Mouse (Mus musculus) frontal cortex, adult 2 months (tissue): ENCODE measurements at regions not wholly inside any gene's neighbourhood (a gene's known extent, or its start where the extent isn't known, plus 50 kb on each side); places are given as distances from the start of the nearest gene placed in this dataset.
A peak's percentile ranks its signal among the peaks of the same experiment; 100 is the strongest.

ENCODE experiments used
- DNase-seq, 2 experiments: peaks; one replicate each; pipeline ENCODE4 v3.0.0; 2022; ENCODE audit warnings: low spot score in 1 of 2; ENCODE audit errors: extremely low spot score in 1 of 2

DNA sequence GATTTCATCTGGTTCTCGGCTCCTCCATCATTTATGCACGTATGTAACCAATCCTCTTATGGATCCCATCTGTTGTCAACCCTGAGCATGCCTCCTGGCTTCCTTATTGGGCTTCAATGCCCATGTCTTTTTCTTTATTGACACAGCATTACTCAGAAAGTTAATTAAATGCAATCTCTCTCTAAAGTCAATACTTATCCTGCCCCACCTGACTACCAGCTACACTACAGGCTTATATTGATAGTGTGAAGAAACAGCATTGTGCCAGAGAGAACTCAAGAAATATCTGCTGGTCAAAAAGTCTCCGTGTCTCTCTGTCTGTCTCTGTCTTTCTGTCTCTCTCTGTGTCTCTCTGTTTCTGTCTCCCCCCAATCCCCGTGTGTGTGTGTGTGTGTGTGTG, 194.7 kb upstream of the Rfx3 start:
- DNase-seq = no peak

DNA sequence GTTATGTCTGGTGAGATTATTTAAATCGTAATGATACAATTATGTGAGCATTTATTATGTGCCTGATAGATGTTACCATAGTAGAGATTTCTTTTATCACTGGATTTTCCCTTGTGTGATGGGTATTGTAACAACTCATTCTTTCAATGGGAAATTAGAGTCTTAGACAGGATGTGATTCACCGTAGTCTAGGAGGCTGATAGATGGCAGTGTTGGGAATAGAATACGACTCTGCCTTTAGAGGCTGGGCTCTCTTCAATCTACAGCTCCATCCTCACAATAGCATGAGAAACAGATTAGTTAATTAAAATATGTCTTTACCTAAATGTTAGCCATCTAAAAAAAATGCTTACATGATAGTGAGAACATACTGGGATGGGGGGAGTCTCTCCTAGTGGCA, 192.8 kb upstream of the Rfx3 start:
- no peak for DNase-seq

DNA sequence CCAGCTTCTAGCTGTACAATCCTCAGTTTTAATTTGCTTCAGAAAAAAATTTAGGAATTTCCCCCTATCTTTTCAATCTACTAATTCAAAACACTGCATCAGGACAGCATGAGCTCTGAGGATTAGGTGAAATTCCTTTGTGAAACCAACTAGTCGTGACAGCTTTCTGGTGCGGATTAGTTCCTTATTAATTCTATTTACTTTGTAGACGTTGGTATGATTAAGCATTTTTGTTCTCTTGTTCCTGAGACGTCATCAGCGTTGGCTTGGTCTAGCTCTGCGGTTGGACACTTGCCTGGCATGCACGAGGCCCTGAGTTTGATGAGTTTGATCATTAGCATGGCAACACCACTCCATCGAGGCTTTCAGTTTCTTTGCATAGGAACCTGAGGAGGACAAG, 188.4 kb upstream of the Rfx3 start:
- DNase-seq = no peak

DNA sequence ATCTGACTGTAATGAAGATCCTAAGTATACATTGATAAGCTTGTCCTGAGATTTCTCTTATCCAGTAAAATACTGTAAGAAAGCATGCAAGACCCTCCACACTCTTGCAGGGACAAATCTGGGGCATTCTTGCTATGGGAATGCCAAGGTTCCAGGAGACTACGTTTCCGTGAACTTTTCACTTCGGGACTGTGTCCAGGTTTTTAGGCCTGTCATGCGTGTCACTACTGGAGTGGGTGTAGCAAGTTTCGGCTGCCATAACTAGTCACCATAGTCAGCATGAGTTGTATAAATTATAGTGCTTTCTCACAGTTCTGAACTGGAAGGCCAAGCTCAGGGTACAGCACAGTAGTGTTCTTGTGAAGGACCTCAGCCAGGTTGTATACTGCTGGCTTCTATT, 185.9 kb upstream of the Rfx3 start:
- no peak for DNase-seq

DNA sequence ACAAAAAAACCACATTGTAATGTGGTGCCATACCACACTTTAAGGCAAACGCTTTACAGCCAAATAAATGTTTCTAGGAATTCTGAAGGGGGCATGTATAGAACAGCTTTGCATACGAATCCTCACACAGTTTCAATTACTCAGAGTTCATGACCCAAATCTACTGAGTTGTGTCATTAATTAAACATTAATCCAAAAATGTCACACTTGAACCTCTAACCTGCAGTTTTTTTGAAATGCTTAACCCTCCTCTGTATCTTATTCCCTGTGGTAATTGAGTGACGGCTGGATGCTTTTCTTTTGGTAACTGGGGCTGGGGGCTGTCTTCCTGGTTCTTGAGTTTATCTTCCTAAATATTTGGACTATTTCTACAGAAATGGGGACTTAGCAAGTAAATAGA, 181.3 kb upstream of the Rfx3 start:
- DNase-seq = no peak

DNA sequence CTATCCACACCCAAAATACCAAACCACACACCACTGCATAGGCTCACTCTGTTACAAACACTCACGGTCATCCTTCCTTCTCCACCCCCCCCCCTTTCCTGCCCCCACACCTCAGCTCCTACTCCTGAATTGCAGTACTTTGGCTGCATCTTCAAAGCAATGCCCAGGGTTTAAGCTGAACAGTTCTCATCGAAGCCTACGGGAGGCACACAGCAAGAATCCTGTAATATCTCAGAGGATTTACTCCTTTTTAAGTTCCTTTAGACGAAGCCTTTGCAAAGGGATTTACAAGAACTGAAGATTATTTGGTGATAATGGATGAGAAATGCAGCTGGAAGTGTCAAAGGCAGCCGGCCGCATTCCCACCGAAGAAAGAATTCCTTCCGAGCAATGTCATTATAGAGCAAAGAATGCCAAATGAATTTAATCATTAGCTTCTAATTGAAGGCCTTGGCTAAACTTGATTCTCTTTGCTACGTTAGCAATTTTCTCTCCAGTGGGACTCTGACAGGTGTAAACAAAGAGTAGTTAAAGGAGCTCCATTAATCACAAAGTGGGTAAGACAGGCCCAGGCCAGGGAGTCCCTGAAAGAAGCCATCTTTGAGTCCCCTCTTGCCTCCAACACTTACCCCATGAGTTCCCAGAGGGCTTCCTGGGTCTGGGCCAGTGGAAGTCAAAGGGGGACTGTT, 180.6 kb upstream of the Rfx3 start:
- DNase-seq = no peak

DNA sequence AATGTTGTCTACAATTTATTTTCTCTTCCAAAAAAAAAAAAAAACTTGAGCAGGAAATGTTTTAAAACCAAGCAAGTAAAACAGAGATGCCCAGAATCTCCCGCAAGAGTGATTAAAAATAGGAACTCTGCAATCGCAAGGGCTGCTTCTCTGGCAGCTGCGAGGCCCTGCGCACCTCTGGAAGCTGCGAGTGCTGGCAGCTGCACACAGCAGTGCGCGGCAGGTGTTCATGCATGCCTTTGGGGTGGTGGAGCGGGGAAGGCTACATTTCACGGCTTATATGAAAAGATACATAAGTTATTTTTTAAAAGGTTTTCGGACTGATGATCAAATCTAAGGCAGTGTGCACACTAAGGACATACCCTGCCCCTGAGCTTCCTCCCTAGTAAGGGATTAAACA, 179.3 kb upstream of the Rfx3 start:
- DNase-seq = no peak

DNA sequence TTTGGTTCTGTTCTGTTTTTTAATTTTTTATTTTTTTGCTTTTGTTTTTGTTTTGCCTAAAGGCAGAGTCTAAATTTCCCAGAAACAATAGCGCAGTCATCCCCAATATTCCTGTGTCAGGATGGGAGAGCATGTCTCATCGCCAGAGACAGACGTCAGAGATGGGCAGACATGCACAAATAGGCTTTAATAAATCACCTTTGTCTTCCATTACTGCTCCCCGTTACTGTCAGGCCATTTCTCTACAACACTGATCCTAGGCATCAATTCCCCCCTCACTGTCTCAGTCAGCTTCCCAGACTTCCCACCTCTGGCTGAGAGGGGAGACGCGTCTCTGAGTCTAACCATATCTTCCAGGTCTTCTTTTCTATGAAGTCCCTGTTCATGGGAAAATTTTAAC, 177.4 kb upstream of the Rfx3 start:
- DNase-seq = no peak

DNA sequence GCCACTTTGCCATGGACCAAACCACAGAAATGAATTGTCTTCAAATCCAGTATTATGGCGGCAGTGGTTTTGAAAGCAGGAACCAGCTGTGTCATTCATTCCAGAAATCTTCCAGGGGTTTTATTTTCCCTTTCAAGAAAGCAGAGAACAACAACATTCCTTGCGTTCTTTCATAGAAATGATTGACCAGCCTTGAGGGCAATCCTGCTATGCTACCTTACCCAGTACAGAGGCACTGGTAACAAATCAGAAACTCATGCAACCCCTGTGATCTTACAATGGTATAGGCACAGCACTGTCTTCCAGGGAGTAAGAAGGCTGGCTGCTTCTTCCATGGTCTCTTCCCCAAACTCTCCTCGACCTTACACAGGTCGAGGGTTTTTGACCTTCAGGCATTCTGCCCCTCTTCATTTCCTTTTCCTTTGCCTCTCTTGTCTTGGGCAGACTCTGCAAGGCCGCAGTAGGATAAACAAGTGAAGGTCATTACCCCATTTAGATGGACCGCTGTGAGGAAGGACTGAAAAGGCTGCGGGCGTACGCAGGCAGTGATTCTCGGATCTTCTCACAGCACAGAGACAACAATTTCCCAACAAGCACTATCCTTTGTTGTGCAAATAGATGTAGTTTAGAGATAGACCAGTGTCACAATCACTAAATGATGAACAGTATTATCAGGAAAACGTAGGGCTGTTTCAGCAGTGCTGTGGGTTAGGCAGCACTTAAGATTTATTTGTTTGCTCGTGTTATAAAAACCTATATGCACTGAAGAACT, 171.6 kb upstream of the Rfx3 start:
- no peak for DNase-seq

DNA sequence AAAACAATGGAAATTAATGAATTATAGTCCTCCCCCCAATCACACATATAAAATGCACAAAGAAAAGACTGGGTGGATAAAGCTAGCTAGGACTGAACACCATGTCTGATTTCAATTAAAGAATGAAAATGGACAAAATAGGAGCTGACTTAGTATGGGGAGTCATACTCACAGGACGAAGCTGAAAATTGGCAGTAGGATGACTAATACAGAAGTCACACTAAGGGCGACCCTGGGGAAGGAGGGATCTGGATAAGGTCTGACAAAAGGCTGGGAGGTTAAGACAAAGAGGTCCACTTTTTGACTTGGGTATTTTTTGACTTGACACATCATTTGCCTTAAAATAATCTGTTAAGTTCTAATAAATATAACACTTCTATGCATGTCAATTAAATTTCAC, 170.2 kb upstream of the Rfx3 start:
- DNase-seq = no peak

DNA sequence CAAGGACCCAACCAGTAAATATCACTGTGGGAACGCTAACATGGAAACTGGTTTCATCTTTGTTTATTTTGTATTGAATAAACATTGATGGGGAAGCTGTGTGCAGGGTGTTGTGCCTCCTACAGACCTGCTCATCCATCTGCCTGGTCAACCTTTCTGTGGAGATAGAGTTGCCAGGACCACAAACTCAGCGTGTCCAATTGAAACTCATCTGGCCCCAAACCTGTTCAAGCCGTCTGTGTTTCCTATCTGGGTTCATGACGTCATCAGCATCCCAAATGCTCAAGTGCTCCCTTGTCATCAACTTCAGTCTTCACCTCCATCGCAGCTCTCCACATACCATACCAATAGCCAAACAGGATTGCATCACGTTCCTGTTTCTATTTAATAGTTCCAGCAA, 167.1 kb upstream of the Rfx3 start:
- DNase-seq = no peak

DNA sequence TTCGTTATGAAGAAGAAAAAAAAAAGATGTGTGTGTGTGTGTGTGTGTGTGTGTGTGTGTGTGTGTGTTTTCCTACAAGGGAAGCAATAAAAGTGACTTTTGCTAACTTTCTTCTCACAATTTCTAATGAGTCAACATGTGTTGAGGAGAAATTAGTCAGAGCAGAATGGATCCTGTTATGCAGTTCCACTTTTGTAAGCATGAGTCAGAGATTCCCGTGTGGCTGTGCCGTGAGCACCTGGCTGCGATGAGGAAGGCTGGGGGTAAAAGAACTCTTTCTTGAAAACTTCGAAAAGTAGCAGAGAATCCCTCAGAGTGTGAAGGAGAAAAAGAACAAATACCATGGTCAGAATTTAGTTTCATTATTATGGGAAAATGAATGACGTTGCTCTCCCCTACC, 165.9 kb upstream of the Rfx3 start:
- peak in 1 of 2 experiments; percentile 26 for DNase-seq

DNA sequence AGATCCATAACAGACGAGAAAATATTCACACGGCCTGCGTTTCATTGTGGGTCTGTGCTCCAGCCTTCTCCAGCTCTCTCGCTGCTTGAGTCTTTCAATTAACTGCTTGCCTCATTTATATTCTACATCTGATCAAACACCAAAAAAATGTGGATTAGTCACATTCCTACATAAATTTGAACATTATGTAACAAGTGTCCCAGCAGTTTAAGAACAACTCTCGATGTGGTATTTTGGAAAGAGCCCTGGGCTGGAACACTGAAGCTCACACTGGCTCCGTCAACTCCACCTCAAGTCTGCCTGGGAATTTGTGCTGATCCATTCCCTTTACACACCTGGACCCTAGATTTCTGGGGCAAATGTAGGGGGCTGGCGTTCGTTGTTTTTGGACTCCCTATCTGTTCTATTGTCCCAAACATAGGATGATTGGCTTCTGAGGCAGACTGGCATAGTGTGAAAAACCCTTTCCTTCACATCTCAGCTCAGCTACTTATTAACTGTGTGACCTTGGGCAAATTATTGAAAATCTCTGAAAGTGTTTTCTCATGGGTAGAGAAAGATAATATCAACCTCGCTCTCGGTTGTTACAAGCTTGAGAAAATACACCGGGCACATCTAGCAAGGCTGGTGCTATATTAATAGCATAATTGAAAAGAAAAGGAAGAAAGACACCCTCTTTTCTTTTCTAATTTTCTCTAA, 161.0 kb upstream of the Rfx3 start:
- DNase-seq = no peak

DNA sequence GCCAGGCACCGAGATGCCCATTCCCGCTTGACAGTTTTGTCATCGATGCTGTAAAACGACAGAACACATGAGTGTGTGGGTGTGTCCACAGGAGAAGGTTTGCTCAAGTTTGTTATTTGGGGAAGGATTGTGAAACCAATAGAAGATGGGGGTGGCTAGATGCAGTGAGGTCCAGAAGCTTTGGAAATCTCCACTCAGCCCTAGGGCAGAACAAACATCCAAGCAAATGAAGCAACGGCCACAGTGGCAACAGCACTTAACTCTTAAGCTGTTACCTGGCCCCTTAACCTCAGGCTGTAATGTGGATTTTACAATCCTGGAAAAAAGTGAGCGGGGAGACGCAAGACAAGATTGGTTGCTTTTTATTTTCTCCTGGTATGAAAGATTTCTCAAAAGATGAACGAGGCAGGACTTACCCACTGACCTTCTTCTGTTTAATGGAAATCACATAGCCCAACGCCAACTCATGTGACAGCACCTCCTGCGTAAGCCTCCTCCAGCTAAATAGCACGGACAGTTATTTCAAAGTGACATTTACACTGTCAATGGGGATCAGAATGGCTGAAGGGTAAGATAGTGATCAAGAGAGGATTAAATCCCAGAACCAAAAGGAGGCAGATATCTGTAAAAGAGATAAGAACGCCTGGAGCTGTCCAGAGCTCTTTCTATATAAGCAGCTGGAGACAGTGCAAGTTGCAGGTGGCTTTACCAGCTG, 156.6 kb upstream of the Rfx3 start:
- no peak for DNase-seq

DNA sequence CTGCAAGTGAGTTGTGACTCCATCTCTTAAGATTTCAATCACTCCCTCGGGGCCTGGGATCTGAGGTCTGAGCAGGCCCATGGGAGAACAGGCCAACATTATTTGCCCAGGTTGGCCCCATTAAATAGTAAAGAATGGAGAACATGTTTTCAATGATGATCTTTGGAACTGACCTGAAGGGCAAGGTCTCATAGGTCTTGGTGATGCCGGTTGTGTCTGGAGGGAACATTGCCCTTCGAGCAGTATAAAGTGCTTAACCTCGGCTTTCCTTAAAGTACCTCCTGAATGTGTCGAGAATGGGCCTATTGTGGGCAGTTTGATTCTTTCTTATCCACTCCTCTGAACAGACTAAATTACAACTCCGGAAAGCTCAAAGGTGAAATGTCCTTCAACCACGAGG, 155.7 kb upstream of the Rfx3 start:
- no peak for DNase-seq

DNA sequence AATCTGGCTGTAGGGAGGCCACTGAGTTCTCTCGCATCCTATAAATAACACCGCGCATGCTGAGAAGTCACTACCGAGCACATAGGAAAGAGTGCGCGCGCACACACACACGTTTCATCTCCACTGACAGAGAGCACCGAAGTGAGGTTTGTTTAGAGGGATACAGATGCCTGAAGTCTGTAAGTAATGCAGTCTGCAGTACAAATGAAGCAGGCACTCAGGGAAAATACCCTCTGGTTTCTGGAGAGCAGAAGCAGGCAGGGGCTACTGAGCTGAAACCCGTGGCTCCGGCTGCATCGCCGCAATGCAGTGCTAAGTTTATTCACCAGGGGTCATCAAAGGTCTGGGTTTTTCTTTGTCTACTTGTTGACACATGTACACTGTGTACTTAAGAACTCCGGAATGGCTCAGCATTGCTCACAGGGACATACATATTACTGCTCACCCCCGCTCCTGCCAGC, 155.0 kb upstream of the Rfx3 start:
- DNase-seq = peak; percentile 58 to 87

DNA sequence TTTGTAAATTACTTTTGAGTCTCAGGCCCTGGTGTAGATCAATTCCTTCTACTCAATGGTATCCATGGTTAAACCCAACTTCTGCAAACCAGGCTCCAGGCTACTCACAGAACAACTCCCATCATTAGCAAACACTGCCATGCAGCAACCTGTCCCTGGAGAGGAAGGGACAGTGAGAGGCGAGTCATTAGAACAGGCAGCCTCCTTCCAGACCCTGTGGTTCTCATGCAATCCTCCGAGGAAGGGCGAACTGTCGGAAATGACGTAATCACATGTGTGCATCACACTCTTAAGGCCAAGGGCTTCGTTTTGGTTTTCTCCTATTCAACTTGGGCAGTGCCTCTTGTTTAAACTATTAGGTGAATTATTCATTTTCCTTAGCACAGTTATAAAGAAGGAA, 152.2 kb upstream of the Rfx3 start:
- no peak for DNase-seq

DNA sequence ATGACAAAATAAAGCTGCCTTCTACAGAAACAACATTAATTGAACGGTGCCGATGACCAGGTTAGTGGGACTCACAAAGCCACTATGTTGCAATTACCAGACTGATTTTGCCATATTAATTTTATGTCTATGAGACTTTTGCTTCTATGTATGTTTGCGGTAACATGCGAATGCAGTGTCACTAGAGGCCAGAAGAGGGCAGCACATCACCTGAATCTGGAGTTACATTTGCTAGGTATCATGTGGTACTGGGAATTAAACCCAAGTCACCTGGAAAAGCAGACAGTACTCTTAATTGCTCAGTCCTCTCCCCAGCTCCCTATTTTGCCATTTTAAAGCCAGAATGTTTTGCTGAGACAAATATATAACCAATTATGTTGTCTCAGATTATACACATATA, 149.6 kb upstream of the Rfx3 start:
- DNase-seq = no peak

DNA sequence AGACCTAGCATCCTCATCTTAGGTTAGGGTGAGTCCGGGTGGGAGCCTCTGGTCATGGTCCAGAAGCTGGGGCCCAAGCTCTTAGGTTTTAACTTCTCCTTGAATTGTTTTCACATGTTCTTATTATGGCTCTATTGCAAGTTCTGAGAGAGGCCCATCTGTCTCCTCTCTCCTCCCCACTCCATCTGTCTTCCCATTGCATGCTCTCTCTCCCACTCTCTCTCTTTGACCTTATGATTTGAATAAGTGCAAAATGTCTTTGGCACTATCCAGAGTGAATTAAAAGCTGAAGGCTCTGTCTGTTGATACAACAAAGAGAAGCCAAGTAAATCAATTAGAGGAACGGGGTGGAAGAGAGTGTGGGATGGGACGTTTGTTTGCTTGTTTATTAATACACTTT, 146.2 kb upstream of the Rfx3 start:
- peak in 1 of 2 experiments; percentile 32 for DNase-seq

DNA sequence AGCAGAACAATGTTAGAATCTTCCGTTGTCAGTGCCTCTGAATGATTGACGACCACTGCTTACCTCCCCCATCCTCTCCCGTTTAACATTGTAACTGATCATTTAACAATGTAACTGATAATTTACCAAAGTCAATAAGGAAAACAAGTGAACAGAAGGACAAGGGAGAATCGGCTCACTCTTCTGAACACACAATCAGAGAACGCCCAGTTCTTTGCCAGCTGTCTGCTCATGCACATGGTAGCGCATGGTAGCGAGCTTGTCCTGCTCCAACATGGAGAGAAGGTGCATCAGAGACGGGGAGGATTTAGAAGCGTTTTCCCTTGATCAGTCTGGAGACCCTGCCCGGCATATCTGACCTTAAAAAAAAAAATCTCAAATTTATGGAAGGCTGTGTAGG, 126.6 kb upstream of the Rfx3 start:
- DNase-seq = no peak

DNA sequence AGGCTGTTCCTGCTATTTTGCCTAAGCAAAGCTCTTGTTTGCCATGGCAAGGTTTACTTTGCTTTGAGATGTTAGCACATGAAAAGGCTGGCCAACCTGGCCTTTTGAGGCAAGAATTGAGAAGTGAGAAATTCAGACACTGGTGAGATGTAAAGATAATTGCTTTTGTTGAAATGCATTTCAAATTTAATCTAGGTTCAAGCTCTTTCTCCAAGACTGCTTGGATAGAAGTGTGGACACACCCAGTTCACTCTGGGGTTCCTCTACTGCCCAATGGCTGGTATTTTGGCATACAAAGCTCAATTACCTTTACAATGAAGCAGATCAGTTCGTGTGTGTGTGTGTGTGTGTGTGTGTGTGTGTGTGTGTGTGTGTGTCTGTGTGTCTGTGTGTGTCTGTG, 123.8 kb upstream of the Rfx3 start:
- DNase-seq = no peak
